Mouse (Mus musculus) cerebellum, adult 11-12 months (tissue): ENCODE measurements around the gene Itga6.

Experiments used
- DNase-seq: peaks from one replicate; pipeline ENCODE4 v3.0.0; 2022

Gene Itga6

GRCm38 (mm10) chr2:71764961-71765735 is 19.7 kb downstream of the Itga6 start:
- DNase-seq: no peak

GRCm38 (mm10) chr2:71766007-71766406 is 20.6 kb downstream of the Itga6 start:
- no peak for DNase-seq

- DNase-seq: no peak
These were observed 21.7 kb downstream of the Itga6 start for GRCm38 (mm10) chr2:71767019-71767610.

GRCm38 (mm10) chr2:71771762-71772161 is 26.3 kb downstream of the Itga6 start:
- no peak for DNase-seq

GRCm38 (mm10) chr2:71773714-71774113 is 28.3 kb downstream of the Itga6 start:
- no peak for DNase-seq

- DNase-seq: no peak
These were observed 29.0 kb downstream of the Itga6 start for GRCm38 (mm10) chr2:71774246-71774951.

- no peak for DNase-seq
These were observed 29.8 kb downstream of the Itga6 start for GRCm38 (mm10) chr2:71775201-71775611.

- DNase-seq: no peak
These were observed 34.0 kb downstream of the Itga6 start for GRCm38 (mm10) chr2:71779266-71779888.

- no peak for DNase-seq
These were observed 34.6 kb downstream of the Itga6 start for GRCm38 (mm10) chr2:71780016-71780415.

GRCm38 (mm10) chr2:71785260-71785659 is 39.8 kb downstream of the Itga6 start:
- no peak for DNase-seq

GRCm38 (mm10) chr2:71786060-71786459 is 40.6 kb downstream of the Itga6 start:
- DNase-seq: no peak

GRCm38 (mm10) chr2:71786591-71787155 is 41.3 kb downstream of the Itga6 start:
- DNase-seq: peak; percentile 42

GRCm38 (mm10) chr2:71787156-71787590 is 41.8 kb downstream of the Itga6 start:
- peak; percentile 35 for DNase-seq

GRCm38 (mm10) chr2:71787591-71788460 is 42.4 kb downstream of the Itga6 start:
- peak; percentile 6 for DNase-seq

- DNase-seq: no peak
These were observed 45.3 kb downstream of the Itga6 start for GRCm38 (mm10) chr2:71790752-71791151.

GRCm38 (mm10) chr2:71791203-71791602 is 45.8 kb downstream of the Itga6 start:
- no peak for DNase-seq

- no peak for DNase-seq
These were observed 48.7 kb downstream of the Itga6 start for GRCm38 (mm10) chr2:71794139-71794538.

GRCm38 (mm10) chr2:71796787-71797186 is 51.4 kb downstream of the Itga6 start:
- DNase-seq: no peak

- no peak for DNase-seq
These were observed 55.4 kb downstream of the Itga6 start for GRCm38 (mm10) chr2:71800798-71801197.

GRCm38 (mm10) chr2:71801691-71802090 is 56.3 kb downstream of the Itga6 start:
- no peak for DNase-seq

- no peak for DNase-seq
These were observed 56.7 kb downstream of the Itga6 start for GRCm38 (mm10) chr2:71802131-71802530.

- no peak for DNase-seq
These were observed 59.7 kb downstream of the Itga6 start for GRCm38 (mm10) chr2:71805120-71805519.
